ENCODE assay signal across 8 mouse cellular contexts in the genomic region with DNA sequence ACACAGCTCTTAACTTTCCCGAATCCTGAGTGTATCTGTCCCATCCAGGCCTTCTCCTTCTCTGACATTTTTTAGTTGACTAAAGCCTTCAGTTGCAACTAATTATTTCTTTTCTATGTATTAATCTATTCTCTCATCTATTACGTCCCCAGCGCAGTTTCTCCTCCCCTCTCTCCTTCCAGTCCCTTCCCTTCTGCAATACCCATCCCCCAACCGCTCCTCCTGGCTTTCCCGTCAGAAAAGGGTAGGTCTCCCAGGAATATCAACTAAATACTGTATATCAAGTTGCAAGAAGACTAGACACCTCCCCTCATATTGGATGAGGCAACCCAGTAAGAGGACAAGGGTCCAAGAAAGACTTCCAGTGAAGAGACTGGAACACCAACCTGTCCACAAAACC. TPM values are rescaled to one million over a fixed set of nuclear protein-coding genes. Genes with fewer than 3 reads are reported as not detected.
DNase-seq lines count a peak whose midpoint lies in the region; ATAC-seq lines count a peak whose summit lies in the region.

No protein-coding gene starts in this region.

- H3K36me3 ChIP-seq in heart, embryonic 16.5 days (ENCODE audit: control insufficient read depth, insufficient read depth): no peaks in the 10 kb centered on the region
- no peaks in the 10 kb centered on the region for H3K36me3 ChIP-seq in hindbrain, embryonic 14.5 days (replicated peaks; ENCODE audit: control insufficient read depth, insufficient read depth)
- H3K36me3 ChIP-seq in midbrain, embryonic 11.5 days (ENCODE audit: control insufficient read depth, insufficient read depth, low read length): no peaks in the 10 kb centered on the region

- no peak for DNase-seq in heart, adult 9 months (ENCODE audit: low spot score in 2 of 2)
- no peak for DNase-seq in hindbrain, embryonic 14.5 days (ENCODE audit: low spot score)
- DNase-seq in midbrain, embryonic 11.5 days (ENCODE audit: low spot score, missing footprints): peak; percentile 83
- no peak for DNase-seq in yolk sac, embryonic 10.5 days (ENCODE audit: low spot score)
- DNase-seq in embryo, embryonic 11 days: no peak
- DNase-seq in retina, embryonic 14.5 days (ENCODE audit: low spot score): no peak

- ATAC-seq in heart, embryonic 16.5 days (replicated peaks; ENCODE audit: extremely low read depth, insufficient read depth, low FRiP score): no peak
- ATAC-seq in hindbrain, embryonic 14.5 days (ENCODE audit: low FRiP score): no peak
- ATAC-seq in midbrain, embryonic 11.5 days (ENCODE audit: low FRiP score): peak; percentile 54; the same call in 1 of the 2 replicates

- peak overlapping the region; percentile 83 for H3K4me2 ChIP-seq in heart, embryonic 16.5 days (ENCODE audit: low read depth, low read length)
- peak overlapping the region; percentile 62 for H3K4me2 ChIP-seq in hindbrain, embryonic 14.5 days (replicated peaks)
- peak overlapping the region; percentile 49 for H3K4me2 ChIP-seq in midbrain, embryonic 11.5 days

- H3K9me3 ChIP-seq in heart, embryonic 16.5 days (replicated peaks; ENCODE audit: control insufficient read depth, low read length): no peaks in the 10 kb centered on the region
- H3K9me3 ChIP-seq in hindbrain, embryonic 14.5 days (ENCODE audit: control insufficient read depth, low read length): no peaks in the 10 kb centered on the region
- no peaks in the 10 kb centered on the region for H3K9me3 ChIP-seq in midbrain, embryonic 11.5 days (ENCODE audit: control insufficient read depth, low read length)

- H3K27me3 ChIP-seq in heart, embryonic 16.5 days (ENCODE audit: control insufficient read depth, insufficient read depth, low read length): no peaks in the 10 kb centered on the region
- H3K27me3 ChIP-seq in hindbrain, embryonic 14.5 days (ENCODE audit: control insufficient read depth, insufficient read depth, low read length): peaks cover 4% of the 10 kb centered on the region; the same call in 1 of the 2 replicates
- no peaks in the 10 kb centered on the region; the same call in 1 of the 2 replicates for H3K27me3 ChIP-seq in midbrain, embryonic 11.5 days (ENCODE audit: control insufficient read depth, insufficient read depth, low read length)

- H3K9ac ChIP-seq in heart, embryonic 16.5 days (ENCODE audit: low read length): peak overlapping the region; percentile 67
- H3K9ac ChIP-seq in hindbrain, embryonic 14.5 days: peak overlapping the region; percentile 46; the same call in 1 of the 2 replicates
- peak overlapping the region; percentile 46 for H3K9ac ChIP-seq in midbrain, embryonic 11.5 days (ENCODE audit: low read length)

- 17% methylated on average over 5 of the region's 5 CpGs for WGBS in heart, embryonic 16.5 days
- WGBS in hindbrain, embryonic 14.5 days: 4% methylated on average over 5 of the region's 5 CpGs
- WGBS in midbrain, embryonic 11.5 days: 10% methylated on average over 5 of the region's 5 CpGs

- H3K27ac ChIP-seq in heart, embryonic 16.5 days (ENCODE audit: low read length): no peak overlapping the region
- H3K27ac ChIP-seq in brown adipose tissue, adult 24 weeks (replicated peaks; ENCODE audit: low read depth, low read length): peak overlapping the region; percentile 9; the same call in 1 of the 2 replicates
- no peak overlapping the region for H3K27ac ChIP-seq in hindbrain, embryonic 14.5 days
- H3K27ac ChIP-seq in midbrain, embryonic 11.5 days (ENCODE audit: low read depth, low read length): no peak overlapping the region

- peak overlapping the region; percentile 50 for H3K4me3 ChIP-seq in heart, embryonic 16.5 days (ENCODE audit: low read length)
- peak overlapping the region; percentile 61 for H3K4me3 ChIP-seq in brown adipose tissue, adult 24 weeks (ENCODE audit: insufficient read depth, low read depth, low read length)
- peak overlapping the region; percentile 34 for H3K4me3 ChIP-seq in hindbrain, embryonic 14.5 days (replicated peaks; ENCODE audit: low read length)
- peak overlapping the region; percentile 26 for H3K4me3 ChIP-seq in midbrain, embryonic 11.5 days (ENCODE audit: low read depth, low read length)

- peaks cover 8% of the 10 kb centered on the region for H3K4me1 ChIP-seq in heart, embryonic 16.5 days (ENCODE audit: control insufficient read depth, insufficient read depth, low read length)
- H3K4me1 ChIP-seq in brown adipose tissue, adult 24 weeks (ENCODE audit: control insufficient read depth, insufficient read depth, insufficient read length, low read length): peaks cover 5% of the 10 kb centered on the region
- 0 out of 2 replicates have a peak, but pooled peaks cover 6% of the 10 kb centered on the region for H3K4me1 ChIP-seq in hindbrain, embryonic 14.5 days (replicated peaks; ENCODE audit: control insufficient read depth, insufficient read depth, low read length)
- no peaks in the 10 kb centered on the region for H3K4me1 ChIP-seq in midbrain, embryonic 11.5 days (ENCODE audit: control insufficient read depth, insufficient read depth, low read length)

RNA-seq across cellular contexts. Expression of gene Ppm1j, which starts 22.0 kb away (rescaled TPM):
- 36.9 and 38.9 TPM in 2 replicates for polyA plus RNA-seq in heart, embryonic 16.5 days (2015; fragmentation: Nextera tagmentation; extraction: Ambion mirVana)
- not detected in 2 replicates for polyA plus RNA-seq in brown adipose tissue, adult 24 weeks (2012; ENCODE audit: insufficient read depth, insufficient read length, missing spikeins)
- polyA plus RNA-seq in hindbrain, embryonic 14.5 days (2014; fragmentation: Nextera tagmentation; extraction: Ambion mirVana): 0.59 and 1.3 TPM in 2 replicates
- 0.44 and 0.97 TPM in 2 replicates for polyA plus RNA-seq in midbrain, embryonic 11.5 days (2014; fragmentation: Nextera tagmentation; extraction: Ambion mirVana)

RNA-seq across cellular contexts. Expression of gene Fam19a3, which starts 22.8 kb away (rescaled TPM):
- 0.99 and 1.8 TPM in 2 replicates for polyA plus RNA-seq in heart, embryonic 16.5 days (2015; fragmentation: Nextera tagmentation; extraction: Ambion mirVana)
- 0.24 and 0.25 TPM in 2 replicates for polyA plus RNA-seq in brown adipose tissue, adult 24 weeks (2012; ENCODE audit: insufficient read depth, insufficient read length, missing spikeins)
- 0.04 and 0.07 TPM in 2 replicates for polyA plus RNA-seq in hindbrain, embryonic 14.5 days (2014; fragmentation: Nextera tagmentation; extraction: Ambion mirVana)
- polyA plus RNA-seq in midbrain, embryonic 11.5 days (2014; fragmentation: Nextera tagmentation; extraction: Ambion mirVana): not detected in 2 replicates

RNA-seq across cellular contexts. Expression of gene Rhoc, which starts 29.3 kb away (rescaled TPM):
- polyA plus RNA-seq in heart, embryonic 16.5 days (2015; fragmentation: Nextera tagmentation; extraction: Ambion mirVana): 165 TPM in 2 replicates
- polyA plus RNA-seq in brown adipose tissue, adult 24 weeks (2012; ENCODE audit: insufficient read depth, insufficient read length, missing spikeins): 42.7 and 56.0 TPM in 2 replicates
- 57.7 and 59.6 TPM in 2 replicates for polyA plus RNA-seq in hindbrain, embryonic 14.5 days (2014; fragmentation: Nextera tagmentation; extraction: Ambion mirVana)
- 78.2 and 82.0 TPM in 2 replicates for polyA plus RNA-seq in midbrain, embryonic 11.5 days (2014; fragmentation: Nextera tagmentation; extraction: Ambion mirVana)

RNA-seq across cellular contexts. Expression of gene Mov10, which starts 59.5 kb away (rescaled TPM):
- 25.4 and 29.7 TPM in 2 replicates for polyA plus RNA-seq in heart, embryonic 16.5 days (2015; fragmentation: Nextera tagmentation; extraction: Ambion mirVana)
- polyA plus RNA-seq in brown adipose tissue, adult 24 weeks (2012; ENCODE audit: insufficient read depth, insufficient read length, missing spikeins): 1.2 and 1.5 TPM in 2 replicates
- polyA plus RNA-seq in hindbrain, embryonic 14.5 days (2014; fragmentation: Nextera tagmentation; extraction: Ambion mirVana): 6.8 and 7.8 TPM in 2 replicates
- polyA plus RNA-seq in midbrain, embryonic 11.5 days (2014; fragmentation: Nextera tagmentation; extraction: Ambion mirVana): 9.5 and 9.9 TPM in 2 replicates

Comparison
In these comparisons a context has a peak if more than half of its experiments do, and no peak if none do; other contexts are left out.
1. RNA of gene Ppm1j, which starts 22.0 kb away (polyA plus RNA-seq): 36.9 to 38.9 TPM in heart, embryonic 16.5 days; 0.59 to 1.3 TPM in hindbrain, embryonic 14.5 days, 0.44 to 0.97 TPM in midbrain, embryonic 11.5 days and not detected in brown adipose tissue, adult 24 weeks; every median in the first group is over 10 times any median in the second.
2. Peak in every context shown above with its lines, with median percentiles within 50 percentile points of each other: H3K4me2 ChIP-seq, H3K4me3 ChIP-seq and H3K9ac ChIP-seq.